26 mouse cellular contexts compared by ENCODE assay signal in the genomic region with DNA sequence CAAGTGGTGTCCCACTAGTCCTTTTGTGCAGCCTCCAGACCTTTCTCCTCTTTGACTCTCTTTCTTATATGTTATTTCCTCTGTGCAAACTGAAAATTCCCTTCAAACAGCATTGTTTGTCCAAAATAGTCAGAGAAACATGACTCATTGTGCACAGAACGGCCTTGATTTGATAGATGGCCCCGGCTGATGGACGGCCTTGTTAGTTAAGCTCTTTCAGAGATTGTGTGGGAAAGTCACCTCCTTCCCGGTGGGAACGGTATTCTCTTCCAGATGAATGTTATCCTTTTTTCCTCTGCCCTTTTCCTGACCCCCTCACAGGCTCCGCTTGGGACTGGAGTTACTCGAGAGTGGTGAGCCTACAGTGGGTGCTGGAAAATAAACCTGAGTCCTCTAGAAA. TPM values are rescaled to one million over a fixed set of nuclear protein-coding genes. Genes with fewer than 3 reads are reported as not detected.
DNase-seq lines count a peak whose midpoint lies in the region; ATAC-seq and TF ChIP-seq lines count a peak whose summit lies in the region.
"Had no signal": no experiment of that assay in that cellular context is flagged by ENCODE, and none has a peak within 500 bp of the region (broad histone marks: within the 10 kb centered on the region; RNA-seq: fewer than 3 reads in every experiment).

No protein-coding gene starts in this region.

- no peak for TF ChIP-seq EP300 in heart, adult 2 months (IDR thresholded peaks at IDR 0.05; ENCODE audit: insufficient read depth, low read depth, low read length)

- 0 out of 2 replicates have a peak, but pooled peaks cover 3% of the 10 kb centered on the region for H3K9me3 ChIP-seq in stomach, embryonic 16.5 days (replicated peaks; ENCODE audit: control insufficient read depth, low read length)
- H3K9me3 ChIP-seq: embryonic facial prominence, embryonic 12.5 days; liver, embryonic 15.5 days; midbrain, embryonic 15.5 days; neural tube, embryonic 12.5 days had no signal

- no peak for TF ChIP-seq POLR2A in heart, adult 2 months (IDR thresholded peaks at IDR 0.05; ENCODE audit: insufficient read depth, low read depth, low read length)

- no peak for TF ChIP-seq CTCF in heart, adult 2 months (IDR thresholded peaks at IDR 0.05)

- no peak overlapping the region for H3K4me2 ChIP-seq in stomach, embryonic 16.5 days (ENCODE audit: low read depth, low read length)
- H3K4me2 ChIP-seq: embryonic facial prominence, embryonic 12.5 days; hindbrain, embryonic 14.5 days; limb, embryonic 13.5 days; liver, embryonic 15.5 days; midbrain, embryonic 15.5 days; neural tube, embryonic 12.5 days had no signal

- no peak for ATAC-seq in stomach, embryonic 16.5 days (ENCODE audit: insufficient read depth, low FRiP score)
- ATAC-seq: forebrain, postnatal 0 days; inflammation-experienced regulatory T-cells, adult 6 months; lung, postnatal 0 days; midbrain, embryonic 15.5 days had no signal

- no peaks in the 10 kb centered on the region; the same call in 1 of the 2 replicates for H3K4me1 ChIP-seq in heart, adult 2 months (ENCODE audit: control insufficient read depth, insufficient read depth, low read length)
- peaks cover 13% of the 10 kb centered on the region for H3K4me1 ChIP-seq in stomach, embryonic 16.5 days (ENCODE audit: control insufficient read depth, insufficient read depth, low read length)
- H3K4me1 ChIP-seq: embryonic facial prominence, embryonic 12.5 days; limb, embryonic 13.5 days; midbrain, embryonic 15.5 days; neural tube, embryonic 12.5 days had no signal

- intact Hi-C loops in heart, adult 2 months (cut with DNase I): no loop called here

- no peaks in the 10 kb centered on the region for H3K27me3 ChIP-seq in heart, adult 2 months (ENCODE audit: control insufficient read depth, insufficient read depth, low read length)
- no peaks in the 10 kb centered on the region for H3K27me3 ChIP-seq in stomach, embryonic 16.5 days (ENCODE audit: control insufficient read depth, insufficient read depth, low read length)
- H3K27me3 ChIP-seq: embryonic facial prominence, embryonic 12.5 days; limb, embryonic 13.5 days; liver, embryonic 15.5 days; midbrain, embryonic 15.5 days; neural tube, embryonic 12.5 days had no signal

- 44% methylated on average over 7 of the region's 7 CpGs for WGBS in heart, adult 2 months
- WGBS in stomach, embryonic 16.5 days: 32% methylated on average over 7 of the region's 7 CpGs

- H3K27ac ChIP-seq in heart, adult 2 months: no peak overlapping the region
- peak overlapping the region; percentile 19; the same call in 1 of the 2 replicates for H3K27ac ChIP-seq in stomach, embryonic 16.5 days (ENCODE audit: low read length)
- H3K27ac ChIP-seq: embryonic facial prominence, embryonic 12.5 days; hindbrain, embryonic 14.5 days; limb, embryonic 13.5 days; liver, embryonic 15.5 days; midbrain, embryonic 15.5 days; neural tube, embryonic 12.5 days had no signal

- no peak overlapping the region for H3K9ac ChIP-seq in heart, adult 2 months (ENCODE audit: low read depth, low read length)
- H3K9ac ChIP-seq in stomach, embryonic 16.5 days (ENCODE audit: low read length): no peak overlapping the region
- H3K9ac ChIP-seq: embryonic facial prominence, embryonic 12.5 days; forebrain, postnatal 0 days; hindbrain, embryonic 14.5 days; limb, embryonic 13.5 days; liver, embryonic 15.5 days; midbrain, embryonic 15.5 days; neural tube, embryonic 12.5 days had no signal

- no peaks in the 10 kb centered on the region for H3K36me3 ChIP-seq in heart, adult 2 months (ENCODE audit: control insufficient read depth, insufficient read depth, low read length)
- no peaks in the 10 kb centered on the region for H3K36me3 ChIP-seq in stomach, embryonic 16.5 days (ENCODE audit: control insufficient read depth, insufficient read depth, low read length)
- H3K36me3 ChIP-seq: embryonic facial prominence, embryonic 12.5 days; heart, embryonic 10.5 days; limb, embryonic 13.5 days; liver, embryonic 15.5 days; midbrain, embryonic 15.5 days; neural tube, embryonic 12.5 days had no signal

- H3K79me2 ChIP-seq in heart, adult 2 months (replicated peaks; ENCODE audit: control insufficient read depth, insufficient read depth, low read length): no peaks in the 10 kb centered on the region

- DNase-seq in heart, adult 11 months: peak; percentile 71
- DNase-seq in heart, adult 2 months: no peak
- peak; percentile 44 for DNase-seq in ovary, adult 18-20 months (ENCODE audit: low spot score)
- DNase-seq in ovary, postnatal 10 days (ENCODE audit: low spot score): no peak
- DNase-seq in adrenal gland, adult 2 months: peak; percentile 86
- DNase-seq in MN1 (ENCODE audit: low spot score): no peak
- DNase-seq: cerebellum, adult 11-12 months; cerebellum, postnatal 14 days; forebrain, postnatal 0 days; gastrocnemius, postnatal 25 days; heart, postnatal 4 days; kidney, adult 9 months; kidney, postnatal 4 days; right cerebral cortex, adult 18-20 months; right cerebral cortex, postnatal 4 days; thymus, postnatal 14 days had no signal

- H3K4me3 ChIP-seq in heart, adult 2 months: no peak overlapping the region
- no peak overlapping the region for H3K4me3 ChIP-seq in stomach, embryonic 16.5 days (replicated peaks; ENCODE audit: low read length)
- H3K4me3 ChIP-seq: embryonic facial prominence, embryonic 12.5 days; heart, embryonic 10.5 days; limb, embryonic 13.5 days; liver, embryonic 15.5 days; midbrain, embryonic 15.5 days; neural tube, embryonic 12.5 days had no signal

RNA-seq across cellular contexts. Expression of a gene that starts 56.9 kb away (rescaled TPM):
- total RNA-seq in heart, adult 2 months (2021): 10 to 100 TPM; 22.8 to 23.0 TPM
- polyA plus RNA-seq in heart, adult 2 months (2012; rRNA removed): 25.3 and 28.9 TPM in 2 replicates
- 100 to 1,000 TPM in 1 of 2 experiments, 10 to 100 TPM in 1; 75.1 to 135 TPM for total RNA-seq in adrenal gland, adult 2 months (2021)
- polyA plus RNA-seq in adrenal gland, adult 2 months (2012; rRNA removed): 153 and 231 TPM in 2 replicates
- 4.8 and 5.2 TPM in 2 replicates for polyA plus RNA-seq in stomach, embryonic 16.5 days (2015; fragmentation: Nextera tagmentation; extraction: Ambion mirVana)

Comparison
In these comparisons a context has a peak if more than half of its experiments do, and no peak if none do; other contexts are left out.
1. DNase-seq: peak in heart, adult 11 months (single experiment), ovary, adult 18-20 months (single experiment) and adrenal gland, adult 2 months (single experiment); none in heart, adult 2 months (0 of 2), ovary, postnatal 10 days (single experiment) and MN1 (single experiment).